Mouse (Mus musculus) cortical plate, adult 2 months (tissue): ENCODE results near the gene Krtap9-3. TPM values are rescaled to one million over a fixed set of nuclear protein-coding genes. Genes with fewer than 3 reads are reported as not detected.
"Not testable (repeated sequence)": the region's sequence is repeated elsewhere in the genome, so short reads cannot be mapped to it uniquely, and the experiment has no call there.

ENCODE experiments used
- H3K27ac ChIP-seq: fragments of 200-500 bp; 2 replicates; pipeline ENCODE4 v1.5.1; 2012; ENCODE audit warnings: low read length, control low read depth, inconsistent platforms; ENCODE audit not compliant: insufficient read depth
- H3K4me1 ChIP-seq: fragments of 200-500 bp; 2 replicates; pipeline ENCODE4 v1.6.1; 2011; ENCODE audit warnings: low read length; ENCODE audit not compliant: control insufficient read depth, insufficient read depth
- H3K4me3 ChIP-seq: fragments of 200-500 bp; 2 replicates; pipeline ENCODE4 v1.5.1; 2011; ENCODE audit warnings: mild to moderate bottlenecking, low read length, control low read depth; ENCODE audit not compliant: insufficient read depth
- CTCF ChIP-seq: fragments of 200-500 bp; IDR thresholded peaks from 2 replicates; pipeline ENCODE4 v1.5.1; 2011; ENCODE audit warnings: mild to moderate bottlenecking, control low read depth, low read length; ENCODE audit not compliant: insufficient read depth; ENCODE audit errors: extremely low read depth
- POLR2A ChIP-seq: fragments of 200-500 bp; IDR thresholded peaks from 2 replicates; pipeline ENCODE4 v1.6.1; 2011; ENCODE audit warnings: mild to moderate bottlenecking, low read length, control low read depth; ENCODE audit not compliant: insufficient read depth; ENCODE audit errors: extremely low read depth
- polyA plus RNA-seq: library from polyadenylated mRNA; depleted of rRNA; stranded (reverse); fragments of >200 nt; gene quantifications from 2 replicates; pipeline ENCODE4 v1.2.3, GENCODE M21; 2012

Gene Krtap9-3
- polyA plus RNA-seq, 1 experiment: not detected

DNA sequence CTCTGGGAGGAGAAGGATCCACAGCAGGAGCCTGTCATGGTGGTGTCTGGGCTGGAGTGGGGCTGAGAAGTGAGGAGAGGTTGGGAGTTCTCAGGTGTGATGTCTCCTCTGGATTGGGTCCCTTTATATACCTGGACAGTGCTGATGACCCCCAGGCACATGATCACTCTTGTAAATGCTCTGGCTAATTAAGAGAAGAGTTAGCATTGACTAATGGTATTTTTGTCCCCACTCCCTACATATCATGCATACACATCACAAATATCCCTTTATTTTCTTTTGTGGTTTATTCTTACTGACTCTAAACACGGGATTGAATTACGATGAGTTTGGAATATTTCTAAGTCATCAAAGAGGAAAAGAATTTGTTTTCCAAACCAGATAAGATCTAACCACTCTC is 22.4 kb upstream of the Krtap9-3 start, which contains the start of gene Gm11562:
Gm11562 (minus strand) TSS at position 101 of the 400 bp plus-strand sequence.
- TF ChIP-seq CTCF: no peak
- no peak for TF ChIP-seq POLR2A
- H3K4me1 ChIP-seq: no peaks in the 10 kb centered on the region
- no peak within 1 kb of the TSS for H3K27ac ChIP-seq
- H3K4me3 ChIP-seq: no peak within 1 kb of the TSS

- TF ChIP-seq POLR2A (no peak), CTCF (no peak)
Measured at GRCm38 (mm10) chr11:99614796-99615363, 17.0 kb upstream of the Krtap9-3 start, which contains the start of gene Krtap2-4. Gene Krtap2-4 (minus strand): TSS chr11:99614846.

DNA sequence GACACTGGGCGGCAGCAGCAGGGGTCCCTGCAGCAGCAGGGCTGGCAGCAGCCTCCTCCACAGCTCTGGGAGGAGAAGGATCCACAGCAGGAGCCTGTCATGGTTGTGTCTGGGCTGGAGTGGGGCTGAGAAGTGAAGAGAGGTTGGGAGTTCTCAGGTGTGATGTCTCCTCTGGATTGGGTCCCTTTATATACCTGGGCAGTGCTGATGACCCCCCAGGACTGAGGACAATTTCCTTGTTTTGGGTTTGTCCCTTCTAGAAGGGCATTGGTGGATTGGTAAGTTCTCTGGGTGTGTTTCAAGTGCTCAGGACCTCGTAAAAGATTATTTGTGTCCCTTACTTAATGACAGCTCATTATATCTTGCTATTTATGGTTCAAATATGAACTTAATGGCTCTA is 12.2 kb upstream of the Krtap9-3 start, which contains the start of gene Gm11937:
Gm11937 (minus strand) TSS at position 101 of the 400 bp plus-strand sequence.
- not testable (repeated sequence) for H3K27ac ChIP-seq, H3K4me1 ChIP-seq, H3K4me3 ChIP-seq

More at GRCm38 (mm10) chr11:99614796-99615363, 17.0 kb upstream of the Krtap9-3 start, which contains the start of gene Krtap2-4:
- Histone ChIP-seq H3K27ac (no peak within 1 kb of the TSS), H3K4me1 (peaks cover 2% of the 10 kb centered on the region; the same call in 1 of the 2 replicates), H3K4me3 (no peak within 1 kb of the TSS)

GRCm38 (mm10) chr11:99609126-99609525 is 11.2 kb upstream of the Krtap9-3 start:
- no peak overlapping the region for H3K27ac ChIP-seq
- H3K4me1 ChIP-seq: no peaks in the 10 kb centered on the region; the same call in 1 of the 2 replicates
- no peak overlapping the region for H3K4me3 ChIP-seq
- TF ChIP-seq POLR2A: no peak
- TF ChIP-seq CTCF: no peak

- H3K27ac ChIP-seq, H3K4me3 ChIP-seq, H3K4me1 ChIP-seq: not testable (repeated sequence)
Measured at GRCm38 (mm10) chr11:99603208-99603607, 5.3 kb upstream of the Krtap9-3 start, which contains the start of gene Gm11938. Gene Gm11938 (minus strand): TSS chr11:99603308.

DNA sequence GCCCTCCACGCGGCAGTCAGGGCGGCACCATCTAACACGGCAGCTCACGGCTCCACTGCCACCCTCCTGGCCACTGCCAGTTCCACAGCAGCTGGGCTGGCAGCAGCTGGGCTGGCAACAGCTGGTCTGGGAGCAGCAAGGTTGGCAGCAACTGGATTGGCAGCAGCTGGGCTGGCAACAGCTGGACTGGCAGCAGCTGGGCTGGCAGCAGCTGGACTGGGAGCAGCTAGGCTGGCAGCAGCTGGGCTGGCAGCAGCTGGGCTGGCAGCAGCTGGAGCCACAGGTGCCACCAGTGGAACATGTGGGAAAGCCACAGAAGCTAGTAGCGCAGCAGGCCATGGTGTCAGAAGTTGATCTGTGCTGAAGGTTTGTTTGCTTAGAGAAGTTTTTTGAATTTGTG is 6.9 kb downstream of the Krtap9-3 start, which contains the start of gene Krtap1-3:
Krtap1-3 (minus strand) TSS at position 359 of the 400 bp plus-strand sequence.
- H3K27ac ChIP-seq: no peak within 1 kb of the TSS
- no peak within 1 kb of the TSS for H3K4me3 ChIP-seq
- no peaks in the 10 kb centered on the region for H3K4me1 ChIP-seq
- TF ChIP-seq POLR2A (no peak), CTCF (no peak)

DNA sequence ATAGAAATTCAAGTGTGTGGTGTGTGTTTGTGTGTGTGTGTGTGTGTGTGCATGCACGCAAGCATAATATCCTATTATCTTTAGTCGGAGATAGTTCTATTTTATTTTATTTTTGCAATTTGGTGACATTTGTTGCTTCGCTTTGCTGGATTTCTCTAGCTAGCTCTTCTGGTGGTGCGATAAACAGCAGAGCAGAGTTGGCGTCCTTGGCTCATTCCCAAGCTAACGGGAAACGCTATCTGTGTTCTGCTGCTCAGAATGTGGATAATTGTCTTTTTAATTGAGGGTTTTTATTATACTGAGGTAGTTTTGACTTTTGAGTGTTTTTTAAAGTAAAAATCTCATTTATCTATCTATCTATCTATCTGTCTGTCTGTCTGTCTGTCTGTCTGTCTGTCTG is 12.8 kb downstream of the Krtap9-3 start:
- Histone ChIP-seq H3K4me1 (no peaks in the 10 kb centered on the region), H3K4me3 (no peak overlapping the region), H3K27ac (no peak overlapping the region)
- no peak for TF ChIP-seq CTCF
- TF ChIP-seq POLR2A: no peak

DNA sequence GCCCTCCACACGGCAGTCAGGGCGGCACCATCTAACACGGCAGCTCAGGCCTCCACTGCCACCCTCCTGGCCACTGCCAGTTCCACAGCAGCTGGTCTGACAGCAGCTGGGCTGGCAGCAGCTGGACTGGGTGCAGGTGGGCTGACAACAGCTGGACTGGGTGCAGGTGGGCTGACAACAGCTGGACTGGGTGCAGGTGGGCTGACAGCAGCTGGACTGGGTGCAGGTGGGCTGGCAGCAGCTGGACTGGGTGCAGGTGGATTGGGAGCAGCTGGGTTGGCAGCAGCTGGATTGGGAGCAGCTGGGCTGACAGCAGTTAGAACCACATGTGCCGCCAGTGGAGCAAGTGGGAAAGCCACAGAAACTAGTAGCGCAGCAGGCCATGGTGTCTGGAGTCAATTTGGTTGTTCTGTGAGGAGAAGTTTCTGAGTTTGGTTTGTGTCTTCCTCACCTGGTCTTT is 14.6 kb downstream of the Krtap9-3 start, which contains the start of gene Krtap1-4:
Krtap1-4 (minus strand) TSS at position 410 of the 460 bp plus-strand sequence.
- Histone ChIP-seq H3K4me1 (no peaks in the 10 kb centered on the region), H3K27ac (no peak within 1 kb of the TSS), H3K4me3 (no peak within 1 kb of the TSS)
- no peak for TF ChIP-seq POLR2A

DNA sequence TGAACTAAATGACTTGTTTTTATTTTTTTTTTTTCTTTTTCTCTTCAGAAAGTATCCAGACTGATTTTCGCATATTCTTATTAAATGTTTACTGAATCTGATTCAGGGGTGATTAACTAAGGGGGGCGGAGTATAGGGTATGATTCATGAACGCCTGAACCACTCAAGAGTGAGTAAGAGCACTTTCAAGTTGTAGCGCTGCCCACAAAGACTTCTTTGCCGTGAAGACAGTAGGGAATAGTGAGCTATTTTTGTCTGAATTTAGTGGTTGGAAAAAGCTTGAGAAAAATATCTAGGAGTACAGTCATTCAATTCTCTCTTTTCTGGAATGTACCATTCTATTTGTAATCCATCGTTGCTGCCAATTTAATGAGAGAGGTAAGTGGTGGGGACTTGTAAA is 16.3 kb downstream of the Krtap9-3 start:
- Histone ChIP-seq H3K27ac (no peak overlapping the region), H3K4me3 (no peak overlapping the region), H3K4me1 (no peaks in the 10 kb centered on the region)
- TF ChIP-seq POLR2A (no peak), CTCF (no peak)

DNA sequence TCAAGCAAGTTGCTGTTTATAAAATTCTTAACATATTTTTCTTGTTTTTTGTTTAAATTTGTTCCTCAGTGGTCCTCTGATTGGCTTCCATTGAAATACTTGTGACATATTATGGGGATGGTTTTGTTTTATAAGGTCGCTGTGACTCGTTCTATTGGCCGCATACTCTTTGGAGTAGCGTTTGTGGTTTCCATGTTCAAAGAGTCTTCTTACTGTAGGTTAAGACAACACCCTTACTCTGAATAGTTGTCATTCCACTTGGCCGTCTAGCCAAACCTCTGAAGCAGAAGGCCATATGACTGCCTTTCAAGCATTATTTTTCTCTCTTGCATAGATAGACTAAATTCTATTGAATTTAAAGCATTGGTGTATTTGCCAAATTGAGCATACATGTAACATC is 16.9 kb downstream of the Krtap9-3 start:
- TF ChIP-seq CTCF: no peak
- TF ChIP-seq POLR2A: no peak
- H3K4me3 ChIP-seq: no peak overlapping the region

GRCm38 (mm10) chr11:99580636-99581035 is 17.3 kb downstream of the Krtap9-3 start, which contains the start of gene Krtap1-5:
Gene Krtap1-5 (minus strand): TSS chr11:99581016.
- no peaks in the 10 kb centered on the region for H3K4me1 ChIP-seq
- TF ChIP-seq POLR2A (no peak), CTCF (no peak)
- H3K4me3 ChIP-seq: no peak within 1 kb of the TSS
- no peak within 1 kb of the TSS for H3K27ac ChIP-seq

More for the DNA sequence above, 16.9 kb downstream of the Krtap9-3 start:
- Histone ChIP-seq H3K27ac (no peak overlapping the region), H3K4me1 (no peaks in the 10 kb centered on the region)
